Mouse (Mus musculus): Measurements from ENCODE around the gene Slamf7.

GRCm38 (mm10) chr1:171681009-171681408 lies 28.2 kb upstream of the Slamf7 start:
- TF ChIP-seq CTCF (IDR thresholded peaks at IDR 0.05; ENCODE audit: extremely low read depth, insufficient read depth, insufficient read length, insufficient replicate concordance) (no peak), POLR2A (IDR thresholded peaks at IDR 0.05; ENCODE audit: low read depth, low read length) (peak; percentile 12; the same call in 1 of the 2 replicates)
